ENCODE assay signal across 16 mouse cellular contexts in genomic region chr9:71753117-71753516, GRCm38 (mm10). TPM values are rescaled to one million over a fixed set of nuclear protein-coding genes. Genes with fewer than 3 reads are reported as not detected.
A peak's percentile ranks its signal among the peaks of the same experiment; 100 is the strongest.
DNase-seq lines count a peak whose midpoint lies in the region; ATAC-seq and TF ChIP-seq lines count a peak whose summit lies in the region.
"Had no signal": no experiment of that assay in that cellular context is flagged by ENCODE, and none has a peak within 500 bp of the region (broad histone marks: within the 10 kb centered on the region; RNA-seq: fewer than 3 reads in every experiment).

No protein-coding gene starts in this region.

- ATAC-seq in hindbrain, embryonic 15.5 days (ENCODE audit: low FRiP score, low read depth) = no peak
- ATAC-seq in hindbrain, embryonic 11.5 days (ENCODE audit: low FRiP score) = no peak
- ATAC-seq in neural tube, embryonic 13.5 days (ENCODE audit: low read depth) = no peak
- ATAC-seq in neural tube, embryonic 15.5 days (ENCODE audit: low FRiP score) = no peak
- ATAC-seq: intestine, embryonic 16.5 days had no signal

- 0 out of 2 replicates have a peak, but pooled peaks cover 3% of the 10 kb centered on the region for H3K4me1 ChIP-seq in hindbrain, embryonic 15.5 days (replicated peaks)
- H3K4me1 ChIP-seq in hindbrain, embryonic 11.5 days (replicated peaks; ENCODE audit: control insufficient read depth, insufficient read depth, low read length) = no peaks in the 10 kb centered on the region
- H3K4me1 ChIP-seq in neural tube, embryonic 13.5 days (replicated peaks) = peaks cover 24% of the 10 kb centered on the region
- H3K4me1 ChIP-seq in neural tube, embryonic 15.5 days = peaks cover 15% of the 10 kb centered on the region
- no peaks in the 10 kb centered on the region for H3K4me1 ChIP-seq in thymus, adult 2 months (replicated peaks; ENCODE audit: control insufficient read depth, insufficient read depth, low read length)

- H3K4me2 ChIP-seq in hindbrain, embryonic 15.5 days = no peak overlapping the region
- no peak overlapping the region for H3K4me2 ChIP-seq in hindbrain, embryonic 11.5 days (replicated peaks; ENCODE audit: low read depth, low read length)
- no peak overlapping the region for H3K4me2 ChIP-seq in neural tube, embryonic 13.5 days
- no peak overlapping the region for H3K4me2 ChIP-seq in neural tube, embryonic 15.5 days

- H3K4me3 ChIP-seq in hindbrain, embryonic 15.5 days = no peak overlapping the region
- H3K4me3 ChIP-seq in hindbrain, embryonic 11.5 days (ENCODE audit: low read depth, low read length) = no peak overlapping the region
- H3K4me3 ChIP-seq in neural tube, embryonic 13.5 days = no peak overlapping the region
- no peak overlapping the region for H3K4me3 ChIP-seq in neural tube, embryonic 15.5 days (replicated peaks)
- H3K4me3 ChIP-seq in thymus, adult 2 months (ENCODE audit: control insufficient read depth, insufficient read depth, low read length) = no peak overlapping the region
- H3K4me3 ChIP-seq: forebrain, embryonic 10.5 days had no signal

- 0 out of 2 replicates have a peak, but pooled peaks cover 3% of the 10 kb centered on the region for H3K27me3 ChIP-seq in hindbrain, embryonic 15.5 days
- no peaks in the 10 kb centered on the region for H3K27me3 ChIP-seq in hindbrain, embryonic 11.5 days (ENCODE audit: control insufficient read depth, insufficient read depth, low read length)
- H3K27me3 ChIP-seq in neural tube, embryonic 13.5 days = 0 out of 2 replicates have a peak, but pooled peaks cover 3% of the 10 kb centered on the region
- H3K27me3 ChIP-seq in neural tube, embryonic 15.5 days (replicated peaks) = no peaks in the 10 kb centered on the region
- no peaks in the 10 kb centered on the region for H3K27me3 ChIP-seq in thymus, adult 2 months (ENCODE audit: control insufficient read depth, insufficient read depth, low read length)

- no peaks in the 10 kb centered on the region for H3K9me3 ChIP-seq in hindbrain, embryonic 15.5 days
- no peaks in the 10 kb centered on the region for H3K9me3 ChIP-seq in hindbrain, embryonic 11.5 days (ENCODE audit: control insufficient read depth, low read length)
- H3K9me3 ChIP-seq in neural tube, embryonic 13.5 days = no peaks in the 10 kb centered on the region
- H3K9me3 ChIP-seq in neural tube, embryonic 15.5 days (replicated peaks) = no peaks in the 10 kb centered on the region
- H3K9me3 ChIP-seq: forebrain, embryonic 10.5 days had no signal

- H3K36me3 ChIP-seq in hindbrain, embryonic 15.5 days = no peaks in the 10 kb centered on the region
- H3K36me3 ChIP-seq in hindbrain, embryonic 11.5 days (ENCODE audit: control insufficient read depth, insufficient read depth, low read length) = no peaks in the 10 kb centered on the region
- no peaks in the 10 kb centered on the region for H3K36me3 ChIP-seq in neural tube, embryonic 13.5 days
- H3K36me3 ChIP-seq in neural tube, embryonic 15.5 days = no peaks in the 10 kb centered on the region
- H3K36me3 ChIP-seq in thymus, adult 2 months (ENCODE audit: control insufficient read depth, insufficient read depth, low read length) = no peaks in the 10 kb centered on the region
- H3K36me3 ChIP-seq: forebrain, embryonic 10.5 days had no signal

- peak; percentile 21 for DNase-seq in embryo, embryonic 11 days
- DNase-seq in embryo, embryonic 10 days (ENCODE audit: low spot score) = no peak
- no peak for DNase-seq in hindbrain, embryonic 11.5 days (ENCODE audit: low spot score)
- no peak for DNase-seq in cerebellum, adult 11-12 months
- no peak for DNase-seq in thymus, adult 2 months
- DNase-seq: adrenal gland, adult 8-10 months; cerebellum, adult 8-10 months; gastrocnemius, postnatal 14 days; right cerebral cortex, adult 18-20 months; thymus, postnatal 25 days had no signal

- 74% methylated on average over 2 of the region's 2 CpGs for WGBS in hindbrain, embryonic 15.5 days
- 68% methylated on average over 2 of the region's 2 CpGs for WGBS in hindbrain, embryonic 11.5 days
- WGBS in neural tube, embryonic 13.5 days = 28% methylated on average over 2 of the region's 2 CpGs
- 30% methylated on average over 2 of the region's 2 CpGs for WGBS in neural tube, embryonic 15.5 days
- WGBS in thymus, adult 2 months = 76% methylated on average over 2 of the region's 2 CpGs

- no peak for TF ChIP-seq CTCF in thymus, adult 2 months (IDR thresholded peaks at IDR 0.05; ENCODE audit: borderline replicate concordance, control insufficient read depth, extremely low read depth, insufficient read depth, low read length, poor library complexity)

- 0 out of 2 replicates have a peak overlapping the region, but pooled peaks have one; percentile 4 for H3K27ac ChIP-seq in hindbrain, embryonic 15.5 days (replicated peaks)
- no peak overlapping the region for H3K27ac ChIP-seq in hindbrain, embryonic 11.5 days (ENCODE audit: low read depth, low read length)
- H3K27ac ChIP-seq in neural tube, embryonic 13.5 days (replicated peaks) = peak overlapping the region; percentile 20
- no peak overlapping the region for H3K27ac ChIP-seq in neural tube, embryonic 15.5 days (replicated peaks)
- H3K27ac ChIP-seq in thymus, adult 2 months (ENCODE audit: control insufficient read depth, insufficient read depth, low read length) = no peak overlapping the region
- H3K27ac ChIP-seq: forebrain, embryonic 10.5 days; stomach, postnatal 0 days had no signal

- H3K9ac ChIP-seq in hindbrain, embryonic 15.5 days = no peak overlapping the region
- H3K9ac ChIP-seq in hindbrain, embryonic 11.5 days (ENCODE audit: low read depth, low read length) = no peak overlapping the region
- H3K9ac ChIP-seq in neural tube, embryonic 13.5 days = no peak overlapping the region
- H3K9ac ChIP-seq in neural tube, embryonic 15.5 days (replicated peaks) = no peak overlapping the region

- no peak for TF ChIP-seq POLR2A in thymus, adult 2 months (IDR thresholded peaks at IDR 0.05; ENCODE audit: control insufficient read depth, extremely low read depth, insufficient read depth, low read length, poor library complexity)

RNA-seq across cellular contexts. Expression of gene Cgnl1, which starts 18.3 kb away (rescaled TPM):
- polyA plus RNA-seq in hindbrain, embryonic 15.5 days (2015; fragmentation: Nextera tagmentation; extraction: Ambion mirVana) = 6.7 and 7.0 TPM in 2 replicates
- polyA plus RNA-seq in hindbrain, embryonic 11.5 days (2014; fragmentation: Nextera tagmentation; extraction: Ambion mirVana) = 5.0 and 6.3 TPM in 2 replicates
- 8.1 and 8.7 TPM in 2 replicates for polyA plus RNA-seq in neural tube, embryonic 13.5 days (2015; fragmentation: Nextera tagmentation; extraction: Ambion mirVana)
- polyA plus RNA-seq in neural tube, embryonic 15.5 days (2015; fragmentation: Nextera tagmentation; extraction: Ambion mirVana) = 6.9 and 8.0 TPM in 2 replicates
- polyA plus RNA-seq in thymus, adult 2 months (2012; rRNA removed) = 2.7 and 2.8 TPM in 2 replicates

Comparison
In these comparisons a context has a peak if more than half of its experiments do, and no peak if none do; other contexts are left out.
1. H3K27ac ChIP-seq: peak in hindbrain, embryonic 15.5 days (single experiment) and neural tube, embryonic 13.5 days (single experiment); none in hindbrain, embryonic 11.5 days (single experiment), neural tube, embryonic 15.5 days (single experiment) and thymus, adult 2 months (single experiment).